Mouse (Mus musculus): ENCODE measurements around the gene Gcg.

Gene Gcg

DNA sequence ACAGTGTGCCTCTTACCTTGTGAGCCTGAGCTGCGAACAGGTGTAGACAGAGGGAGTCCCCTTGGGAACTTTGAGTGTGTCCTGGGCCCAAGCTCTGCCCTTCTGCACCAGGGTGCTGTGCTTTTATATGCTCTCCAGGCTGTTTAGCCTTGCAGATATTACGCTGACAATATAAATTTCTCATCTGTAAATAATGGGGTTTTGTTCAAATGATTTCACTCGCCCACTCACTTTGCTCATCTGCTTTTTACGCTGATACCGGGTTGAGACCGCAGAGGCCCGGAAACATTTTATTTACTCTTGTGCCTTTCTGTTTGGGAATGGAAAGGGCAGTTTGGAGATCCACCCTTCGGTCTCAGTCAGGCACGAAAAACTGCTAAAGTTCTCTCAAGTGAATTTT is at the start of gene Gcg:
Gcg (minus strand) TSS at position 101 of the 400 bp plus-strand sequence.
- in situ Hi-C loops (cut with MboI, MseI): no loop called here

DNA sequence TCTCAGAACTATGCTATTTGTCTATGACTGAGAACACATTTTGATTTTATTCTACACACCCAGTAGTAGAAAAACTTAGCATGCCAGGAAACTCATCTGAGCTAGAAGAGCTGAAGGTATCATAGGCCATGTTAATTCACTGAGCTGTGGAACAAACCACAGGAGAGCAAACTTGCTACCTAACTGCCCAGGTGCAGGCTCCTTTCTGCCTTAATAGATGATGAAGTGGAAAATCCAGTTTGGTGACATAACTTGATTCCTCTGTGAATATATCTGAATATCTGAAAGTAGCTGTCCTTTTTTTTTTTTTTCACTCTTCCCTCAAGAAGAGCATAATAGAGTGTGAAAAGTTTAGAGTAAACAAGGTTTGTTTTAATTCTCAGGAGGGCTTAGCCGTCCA is 47.6 kb upstream of the Gcg start:
- in situ Hi-C loops (cut with MboI, MseI): no loop called here

GRCm38 (mm10) chr2:62526399-62526798 is 42.9 kb upstream of the Gcg start:
- in situ Hi-C loops (cut with MboI, MseI): no loop called here

DNA sequence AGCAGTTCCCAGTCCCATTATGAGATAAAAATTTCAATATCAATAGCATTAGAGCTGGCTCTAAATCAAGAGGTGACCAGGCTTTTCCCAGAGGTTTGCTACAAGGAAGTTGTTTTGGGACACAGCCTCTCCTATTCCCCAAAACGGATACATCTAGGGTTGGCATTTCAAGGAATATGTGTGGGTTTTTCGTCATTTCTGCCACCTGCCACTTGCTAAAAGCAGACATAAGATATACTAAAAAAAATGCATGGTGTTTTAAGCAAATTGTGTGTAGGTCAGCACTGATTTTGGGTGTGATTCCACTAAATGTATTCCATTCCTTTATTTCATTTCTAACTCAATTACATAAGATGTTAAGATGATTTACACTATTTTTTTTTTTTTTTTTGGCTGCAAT is 34.3 kb upstream of the Gcg start:
- in situ Hi-C loops (cut with MboI, MseI): no loop called here

DNA sequence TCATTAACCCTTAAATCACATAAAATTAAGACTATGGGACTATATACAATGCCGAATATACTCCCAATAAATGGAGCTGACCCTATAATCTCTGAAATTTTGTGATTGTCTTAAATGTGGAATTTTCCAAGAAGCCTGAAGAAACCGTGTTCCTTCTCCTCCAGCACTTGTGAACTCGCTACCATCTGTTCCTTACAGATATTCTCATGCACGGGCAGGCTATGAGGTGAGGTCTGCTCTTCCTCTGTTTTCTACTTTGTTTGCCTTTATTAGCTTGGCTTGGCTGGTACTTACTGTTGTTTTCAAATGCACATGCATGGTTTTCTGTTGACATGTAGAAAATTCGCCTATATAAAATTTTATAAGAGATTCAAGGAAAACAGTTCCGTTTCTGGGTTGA is 31.0 kb upstream of the Gcg start:
- in situ Hi-C loops (cut with MboI, MseI): no loop called here

GRCm38 (mm10) chr2:62513477-62513876 is 30.0 kb upstream of the Gcg start:
- in situ Hi-C loops (cut with MboI, MseI): no loop called here

DNA sequence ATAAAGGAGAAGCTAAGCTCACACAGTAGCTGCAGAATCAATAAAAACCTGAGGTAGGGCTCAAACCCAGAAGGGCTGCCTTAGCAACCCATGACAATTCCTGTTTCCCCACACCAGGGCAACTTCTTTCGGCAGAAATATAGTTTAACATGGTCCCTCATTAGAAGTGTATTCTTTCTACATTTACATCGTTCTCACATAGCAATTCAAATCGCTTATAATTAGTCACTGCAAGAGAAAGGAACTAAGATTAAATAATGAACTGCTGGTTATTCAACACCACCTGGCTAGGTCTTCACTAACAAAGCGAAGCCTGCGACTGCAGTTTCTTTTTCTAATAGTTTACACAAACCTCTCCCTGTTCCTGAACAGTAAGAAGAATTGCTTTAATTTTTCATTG is 23.7 kb upstream of the Gcg start:
- in situ Hi-C loops (cut with MboI, MseI): no loop called here

- in situ Hi-C loops (cut with MboI, MseI): no loop called here
These were observed 23.0 kb upstream of the Gcg start for GRCm38 (mm10) chr2:62506441-62506840.

GRCm38 (mm10) chr2:62504269-62504796 is 20.9 kb upstream of the Gcg start:
- in situ Hi-C loops (cut with MboI, MseI): no loop called here

GRCm38 (mm10) chr2:62503326-62503725 is 19.9 kb upstream of the Gcg start:
- in situ Hi-C loops (cut with MboI, MseI): no loop called here

DNA sequence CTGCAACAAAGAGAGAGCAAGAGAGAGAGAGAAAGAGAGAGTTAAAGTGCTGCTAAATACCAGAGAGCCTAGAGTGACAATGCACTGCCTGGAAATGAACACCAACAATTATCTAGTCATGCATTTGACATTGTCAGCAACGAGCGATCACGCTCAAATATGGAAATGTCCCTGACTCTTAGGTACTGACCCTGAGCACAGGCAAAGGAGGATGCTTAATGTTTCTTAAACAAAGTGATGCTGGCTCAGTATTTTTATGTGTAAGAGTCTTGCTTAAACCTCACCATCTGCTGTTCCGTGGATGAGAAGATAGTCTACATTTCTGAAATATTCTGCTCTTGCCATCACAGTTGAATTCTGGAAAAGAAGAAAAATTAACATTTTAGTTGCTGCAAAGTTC is 19.1 kb upstream of the Gcg start:
- in situ Hi-C loops (cut with MboI, MseI): no loop called here

GRCm38 (mm10) chr2:62498821-62499220 is 15.4 kb upstream of the Gcg start:
- in situ Hi-C loops (cut with MboI, MseI): no loop called here

- in situ Hi-C loops (cut with MboI, MseI): no loop called here
These were observed 14.6 kb upstream of the Gcg start for GRCm38 (mm10) chr2:62498086-62498485.

DNA sequence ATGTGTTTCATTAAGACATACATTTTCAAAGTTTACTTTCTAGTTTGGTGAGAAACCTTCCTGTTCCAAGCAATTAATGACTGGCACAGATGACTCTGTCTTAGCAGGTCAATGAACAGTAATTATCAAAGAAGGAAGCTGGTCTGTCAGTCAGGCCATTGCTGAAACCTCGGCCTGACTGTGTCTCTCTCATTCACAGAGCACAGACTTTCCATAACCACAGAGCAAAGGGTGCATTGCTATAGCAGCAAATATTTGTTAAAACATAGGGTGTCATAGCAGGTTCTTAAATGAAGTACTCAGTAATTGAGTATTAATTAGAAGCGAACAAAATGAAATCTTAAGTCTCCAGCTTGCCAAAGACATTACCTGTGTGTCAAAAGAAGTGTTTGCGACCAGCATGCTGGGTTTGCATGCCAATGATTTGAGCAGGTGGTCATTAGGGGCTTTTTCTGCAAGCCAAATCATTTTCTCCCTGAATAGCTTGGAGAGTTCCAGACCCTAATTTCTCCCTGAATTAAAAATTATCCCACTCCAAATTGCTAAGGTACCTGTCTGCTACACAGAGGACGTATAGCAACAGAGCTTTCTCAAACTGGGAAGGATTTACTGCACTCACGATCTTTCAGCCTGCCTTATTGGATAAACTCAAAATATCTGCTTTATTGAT is 14.0 kb upstream of the Gcg start:
- in situ Hi-C loops (cut with MboI, MseI): no loop called here

DNA sequence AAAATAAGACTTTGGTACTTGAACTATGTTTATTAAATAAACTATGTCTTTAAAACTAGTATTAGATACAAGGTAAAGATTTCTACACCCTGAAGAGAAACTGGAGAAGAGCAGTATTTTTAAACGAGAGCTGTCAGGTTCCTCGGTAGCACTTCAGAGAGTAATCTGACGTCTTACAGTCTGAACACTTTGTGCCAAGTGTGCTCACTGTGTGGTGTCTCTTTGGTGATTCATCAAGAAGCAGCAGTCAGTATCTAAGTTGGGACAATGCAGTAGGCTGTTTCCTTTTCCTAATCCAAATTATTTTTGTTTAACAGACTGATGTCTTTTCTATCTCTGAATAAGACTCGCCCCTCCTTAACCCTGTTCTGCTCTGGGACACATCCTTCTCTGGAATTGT is 12.0 kb upstream of the Gcg start:
- in situ Hi-C loops (cut with MboI, MseI): no loop called here

- in situ Hi-C loops (cut with MboI, MseI): no loop called here
These were observed 6.4 kb upstream of the Gcg start for GRCm38 (mm10) chr2:62489832-62490231.

DNA sequence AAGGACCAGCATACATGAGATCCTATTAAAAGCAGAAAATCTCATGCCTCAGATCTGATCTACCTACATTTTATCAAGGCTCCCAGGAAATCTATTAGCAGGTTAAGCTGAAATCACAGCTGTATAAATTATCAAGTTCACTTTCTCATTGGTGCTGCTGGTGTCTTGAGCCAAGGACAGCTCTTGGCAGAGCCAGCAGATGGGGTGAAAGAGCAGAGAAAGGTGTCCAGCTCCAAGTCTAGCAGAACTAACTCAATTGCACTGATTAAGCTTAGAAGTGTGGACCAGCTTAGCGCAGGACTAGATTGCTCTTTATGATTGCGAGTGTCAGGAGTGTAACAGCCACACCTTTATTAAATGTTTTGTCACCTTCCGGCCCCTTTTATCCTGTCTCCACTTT is 1.5 kb upstream of the Gcg start:
- in situ Hi-C loops (cut with MboI, MseI): no loop called here

GRCm38 (mm10) chr2:62480285-62481198 is 2.9 kb downstream of the Gcg start:
- in situ Hi-C loops (cut with MboI, MseI): no loop called here

DNA sequence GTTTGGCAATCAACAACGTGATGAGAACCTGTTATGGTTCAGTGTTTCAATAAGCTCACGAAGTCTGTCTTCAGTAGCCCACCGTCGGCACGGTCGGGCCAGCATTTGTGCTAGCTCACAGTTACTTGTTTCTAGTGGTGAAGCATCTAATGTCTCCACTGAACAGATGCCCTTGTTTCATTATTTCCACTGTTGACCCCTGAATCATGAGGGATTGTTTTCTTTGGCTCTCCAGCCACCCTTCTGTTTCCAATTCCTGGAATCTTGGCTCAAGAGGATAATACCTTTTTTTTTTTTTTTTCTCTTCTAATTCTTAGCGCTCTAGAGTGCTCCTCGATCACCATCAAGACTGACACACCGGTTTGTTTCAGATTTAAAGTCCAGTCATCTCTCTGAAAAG is 13.9 kb downstream of the Gcg start:
- in situ Hi-C loops (cut with MboI, MseI): loop anchor here (10.0 to 25.0 kb wide), 2 partner anchors 185 to 657 kb away; partner anchors contain the start of gene Tbr1

- in situ Hi-C loops (cut with MboI, MseI): loop anchor here (10.0 to 25.0 kb wide), 2 partner anchors 192 to 651 kb away; partner anchors contain the start of gene Tbr1
These were observed 20.2 kb downstream of the Gcg start for GRCm38 (mm10) chr2:62463287-62463686.

DNA sequence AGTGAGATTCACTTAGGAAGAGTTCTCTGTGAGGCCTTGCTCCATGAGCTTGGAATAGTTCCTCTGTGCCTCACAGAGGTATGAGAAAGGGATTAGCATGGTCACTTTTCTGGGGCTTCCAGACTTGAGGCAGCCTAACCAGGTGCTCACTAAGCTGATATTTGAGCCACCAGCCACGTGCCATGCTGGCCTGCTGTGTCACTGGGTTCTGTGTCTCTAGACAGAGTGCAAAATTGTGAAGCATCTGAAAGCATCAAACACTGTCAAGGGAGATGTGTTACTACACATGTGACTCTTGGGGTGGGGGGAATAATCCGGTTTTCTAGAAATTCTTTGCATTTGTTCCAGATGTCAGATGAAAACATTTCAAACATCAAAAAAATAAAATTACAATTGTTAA is 21.3 kb downstream of the Gcg start:
- in situ Hi-C loops (cut with MboI, MseI): loop anchor here (10.0 to 25.0 kb wide), 2 partner anchors 193 to 650 kb away; partner anchors contain the start of gene Tbr1

- in situ Hi-C loops (cut with MboI, MseI): loop anchor here (10.0 to 25.0 kb wide), 2 partner anchors 194 to 649 kb away; partner anchors contain the start of gene Tbr1
These were observed 22.5 kb downstream of the Gcg start for GRCm38 (mm10) chr2:62460815-62461450.
